ENCODE assay signal across 28 mouse cellular contexts in genomic region chr3:27557100-27558004, GRCm38 (mm10).
DNase-seq lines count a peak whose midpoint lies in the region; ATAC-seq and TF ChIP-seq lines count a peak whose summit lies in the region.
"Had no signal": no experiment of that assay in that cellular context is flagged by ENCODE, and none has a peak within 500 bp of the region (broad histone marks: within the 10 kb centered on the region; RNA-seq: fewer than 3 reads in every experiment).

No protein-coding gene starts in this region.

- no peak overlapping the region; the same call in 1 of the 2 replicates for H3K4me2 ChIP-seq in liver, embryonic 16.5 days (ENCODE audit: low read depth, low read length)
- H3K4me2 ChIP-seq in liver, embryonic 12.5 days: no peak overlapping the region
- 0 out of 2 replicates have a peak overlapping the region, but pooled peaks have one; percentile 21 for H3K4me2 ChIP-seq in kidney, postnatal 0 days (ENCODE audit: low read length)
- peak overlapping the region; percentile 18; the same call in 1 of the 2 replicates for H3K4me2 ChIP-seq in liver, postnatal 0 days (ENCODE audit: low read depth, low read length)
- H3K4me2 ChIP-seq: embryonic facial prominence, embryonic 13.5 days; forebrain, embryonic 15.5 days; limb, embryonic 12.5 days; liver, embryonic 15.5 days; midbrain, embryonic 13.5 days; neural tube, embryonic 15.5 days; stomach, embryonic 15.5 days had no signal

- no peaks in the 10 kb centered on the region for H3K27me3 ChIP-seq in liver, embryonic 16.5 days (ENCODE audit: control insufficient read depth, insufficient read depth, low read depth, low read length)
- H3K27me3 ChIP-seq in liver, embryonic 12.5 days (replicated peaks): no peaks in the 10 kb centered on the region
- H3K27me3 ChIP-seq in kidney, postnatal 0 days (ENCODE audit: insufficient read depth, low read length): no peaks in the 10 kb centered on the region
- no peaks in the 10 kb centered on the region for H3K27me3 ChIP-seq in liver, postnatal 0 days (ENCODE audit: insufficient read depth, low read length)
- H3K27me3 ChIP-seq: CH12.LX; embryonic facial prominence, embryonic 13.5 days; forebrain, embryonic 15.5 days; limb, embryonic 12.5 days; liver, embryonic 15.5 days; midbrain, embryonic 13.5 days; neural tube, embryonic 15.5 days; stomach, embryonic 15.5 days had no signal

- H3K9me3 ChIP-seq in liver, embryonic 16.5 days (replicated peaks; ENCODE audit: control insufficient read depth, low read length): no peaks in the 10 kb centered on the region
- no peaks in the 10 kb centered on the region for H3K9me3 ChIP-seq in liver, embryonic 12.5 days (replicated peaks)
- H3K9me3 ChIP-seq in kidney, postnatal 0 days (replicated peaks; ENCODE audit: low read length): no peaks in the 10 kb centered on the region
- H3K9me3 ChIP-seq in liver, postnatal 0 days (ENCODE audit: low read length): no peaks in the 10 kb centered on the region
- H3K9me3 ChIP-seq: embryonic facial prominence, embryonic 13.5 days; forebrain, embryonic 10.5 days; forebrain, embryonic 15.5 days; limb, embryonic 12.5 days; liver, embryonic 15.5 days; midbrain, embryonic 13.5 days; neural tube, embryonic 15.5 days; stomach, embryonic 15.5 days had no signal

- peak; percentile 80 for DNase-seq in heart, adult 11 months
- no peak for DNase-seq in heart, adult 18-20 months
- peak; percentile 38 for DNase-seq in kidney, postnatal 0 days (ENCODE audit: low spot score)
- DNase-seq in liver, postnatal 0 days: no peak
- DNase-seq in frontal cortex, postnatal 25 days (ENCODE audit: low spot score in 2 of 2): no peak
- no peak for DNase-seq in adrenal gland, postnatal 36 days
- DNase-seq: adrenal gland, postnatal 10 days; cerebellum, adult 11-12 months; cerebellum, adult 9-11 months; gastrocnemius, adult 2 months; gastrocnemius, postnatal 36 days; heart, postnatal 14 days; retina, postnatal 1 day; right cerebral cortex, postnatal 14 days; thymus, postnatal 25 days had no signal

- peaks cover 2% of the 10 kb centered on the region for H3K4me1 ChIP-seq in liver, embryonic 16.5 days (ENCODE audit: control insufficient read depth, low read depth, low read length)
- no peaks in the 10 kb centered on the region for H3K4me1 ChIP-seq in liver, embryonic 12.5 days
- H3K4me1 ChIP-seq in kidney, postnatal 0 days (replicated peaks; ENCODE audit: insufficient read depth, low read length): peaks cover 8% of the 10 kb centered on the region; the same call in 1 of the 2 replicates
- H3K4me1 ChIP-seq in liver, postnatal 0 days (ENCODE audit: insufficient read depth): peaks cover 17% of the 10 kb centered on the region
- H3K4me1 ChIP-seq: embryonic facial prominence, embryonic 13.5 days; forebrain, embryonic 10.5 days; forebrain, embryonic 15.5 days; limb, embryonic 12.5 days; midbrain, embryonic 13.5 days; neural tube, embryonic 15.5 days had no signal

- no peak for TF ChIP-seq CTCF in kidney, postnatal 0 days (IDR thresholded peaks at IDR 0.05; ENCODE audit: low read depth)
- no peak for TF ChIP-seq CTCF in liver, postnatal 0 days (IDR thresholded peaks at IDR 0.05; ENCODE audit: low read depth)

- no peak overlapping the region for H3K9ac ChIP-seq in liver, embryonic 16.5 days (ENCODE audit: low read depth, low read length)
- H3K9ac ChIP-seq in liver, embryonic 12.5 days: no peak overlapping the region
- H3K9ac ChIP-seq in kidney, postnatal 0 days (ENCODE audit: low read depth, low read length): no peak overlapping the region
- H3K9ac ChIP-seq in liver, postnatal 0 days (replicated peaks): no peak overlapping the region
- H3K9ac ChIP-seq: embryonic facial prominence, embryonic 13.5 days; forebrain, embryonic 15.5 days; limb, embryonic 12.5 days; liver, embryonic 15.5 days; midbrain, embryonic 13.5 days; neural tube, embryonic 15.5 days; stomach, embryonic 15.5 days had no signal

- H3K36me3 ChIP-seq in liver, embryonic 16.5 days (ENCODE audit: control insufficient read depth, insufficient read depth): 0 out of 2 replicates have a peak, but pooled peaks cover 3% of the 10 kb centered on the region
- peaks cover 9% of the 10 kb centered on the region for H3K36me3 ChIP-seq in liver, embryonic 12.5 days
- 0 out of 2 replicates have a peak, but pooled peaks cover 3% of the 10 kb centered on the region for H3K36me3 ChIP-seq in kidney, postnatal 0 days (ENCODE audit: insufficient read depth, low read length)
- peaks cover 16% of the 10 kb centered on the region for H3K36me3 ChIP-seq in liver, postnatal 0 days (replicated peaks; ENCODE audit: insufficient read depth, low read length)
- H3K36me3 ChIP-seq: forebrain, embryonic 15.5 days; midbrain, embryonic 13.5 days; neural tube, embryonic 15.5 days had no signal

- WGBS in liver, embryonic 16.5 days (ENCODE audit: insufficient replicate concordance): 54% methylated on average over 4 of the region's 4 CpGs
- WGBS in liver, embryonic 12.5 days (ENCODE audit: insufficient replicate concordance): 61% methylated on average over 4 of the region's 4 CpGs
- 45% methylated on average over 4 of the region's 4 CpGs for WGBS in kidney, postnatal 0 days
- 55% methylated on average over 4 of the region's 4 CpGs for WGBS in liver, postnatal 0 days (ENCODE audit: insufficient replicate concordance)

- peak; percentile 60; the same call in 1 of the 2 replicates for ATAC-seq in liver, embryonic 16.5 days (ENCODE audit: low read depth)
- no peak for ATAC-seq in liver, embryonic 12.5 days
- peak; percentile 71 for ATAC-seq in kidney, postnatal 0 days (replicated peaks; ENCODE audit: low FRiP score, low read depth)
- ATAC-seq in liver, postnatal 0 days: peak; percentile 50
- ATAC-seq: forebrain, embryonic 15.5 days; hindbrain, embryonic 16.5 days; midbrain, embryonic 13.5 days had no signal

- no peak overlapping the region for H3K4me3 ChIP-seq in liver, embryonic 16.5 days (ENCODE audit: low read depth, low read length)
- no peak overlapping the region for H3K4me3 ChIP-seq in liver, embryonic 12.5 days
- no peak overlapping the region for H3K4me3 ChIP-seq in kidney, postnatal 0 days (replicated peaks; ENCODE audit: low read depth, low read length)
- H3K4me3 ChIP-seq in liver, postnatal 0 days (ENCODE audit: low read depth, low read length): no peak overlapping the region
- H3K4me3 ChIP-seq: embryonic facial prominence, embryonic 13.5 days; forebrain, embryonic 10.5 days; forebrain, embryonic 15.5 days; gastrocnemius, adult 2 months; limb, embryonic 12.5 days; liver, embryonic 15.5 days; midbrain, embryonic 13.5 days; neural tube, embryonic 15.5 days; stomach, embryonic 15.5 days had no signal

- TF ChIP-seq EP300 in liver, postnatal 0 days (IDR thresholded peaks at IDR 0.05; ENCODE audit: low read depth): no peak

- peak overlapping the region; percentile 34 for H3K27ac ChIP-seq in liver, embryonic 16.5 days (ENCODE audit: low read length)
- no peak overlapping the region for H3K27ac ChIP-seq in liver, embryonic 12.5 days
- H3K27ac ChIP-seq in kidney, postnatal 0 days: peak overlapping the region; percentile 88
- peak overlapping the region; percentile 60; the same call in 1 of the 2 replicates for H3K27ac ChIP-seq in liver, postnatal 0 days (ENCODE audit: low read depth)
- H3K27ac ChIP-seq: embryonic facial prominence, embryonic 13.5 days; forebrain, embryonic 10.5 days; forebrain, embryonic 15.5 days; gastrocnemius, adult 2 months; limb, embryonic 12.5 days; liver, embryonic 15.5 days; macrophage; midbrain, embryonic 13.5 days; neural tube, embryonic 15.5 days; stomach, embryonic 15.5 days had no signal

Comparison
In these comparisons a context has a peak if more than half of its experiments do, and no peak if none do; other contexts are left out.
1. DNase-seq: peak in heart, adult 11 months (single experiment) and kidney, postnatal 0 days (single experiment); none in heart, adult 18-20 months (0 of 2), liver, postnatal 0 days (single experiment), frontal cortex, postnatal 25 days (0 of 2) and adrenal gland, postnatal 36 days (0 of 2).
2. H3K4me2 ChIP-seq: peak in kidney, postnatal 0 days (single experiment) and liver, postnatal 0 days (single experiment); none in liver, embryonic 16.5 days (single experiment) and liver, embryonic 12.5 days (single experiment).